Comparison of ENCODE assay signal across 10 mouse cellular contexts in the genomic region with DNA sequence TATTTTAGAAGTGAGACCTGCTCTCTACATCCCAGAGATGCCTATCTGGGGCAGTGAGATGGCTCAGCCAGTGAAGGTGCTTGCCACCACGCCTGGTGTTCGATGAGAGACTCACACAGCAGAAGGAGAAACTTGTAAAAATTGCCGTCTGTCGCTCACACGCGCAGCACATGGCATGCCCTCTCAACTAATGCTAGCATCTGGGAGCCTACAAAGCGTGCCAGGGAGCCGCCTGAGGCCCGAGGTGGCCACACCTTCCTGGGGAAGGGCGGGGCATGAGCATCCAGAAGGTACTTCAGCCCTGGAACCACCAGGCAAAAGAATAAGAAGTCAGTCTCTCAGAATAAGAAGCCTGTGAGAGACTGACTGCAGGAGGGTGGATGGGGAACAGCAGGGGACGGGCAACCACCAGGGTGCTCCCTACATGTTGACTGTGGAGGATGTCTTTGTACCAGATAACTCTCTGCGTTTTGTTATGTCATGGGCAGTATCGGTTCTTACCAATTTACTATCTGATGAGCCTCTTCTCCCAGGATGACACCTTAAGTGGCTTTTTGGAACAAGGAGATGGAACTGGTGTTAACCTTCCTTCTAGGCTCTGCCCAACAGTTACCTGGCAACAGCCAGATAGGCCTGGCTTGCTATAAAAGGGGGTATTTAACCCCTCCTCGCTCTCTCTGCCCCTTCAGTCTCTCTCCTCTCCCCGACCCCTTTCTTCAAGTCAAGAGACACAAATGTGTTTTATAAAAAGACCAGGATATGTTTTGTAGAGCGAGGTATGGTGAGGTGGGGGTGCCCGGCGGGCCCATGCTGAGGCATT. TPM values are rescaled to one million over a fixed set of nuclear protein-coding genes. Genes with fewer than 3 reads are reported as not detected.
DNase-seq lines count a peak whose midpoint lies in the region; ATAC-seq lines count a peak whose summit lies in the region.
"Had no signal": no experiment of that assay in that cellular context is flagged by ENCODE, and none has a peak within 500 bp of the region (broad histone marks: within the 10 kb centered on the region; RNA-seq: fewer than 3 reads in every experiment).

No protein-coding gene starts in this region.

- peak overlapping the region; percentile 25 for H3K27ac ChIP-seq in hindbrain, embryonic 12.5 days
- H3K27ac ChIP-seq: macrophage had no signal

- no peaks in the 10 kb centered on the region for H3K9me3 ChIP-seq in hindbrain, embryonic 12.5 days (replicated peaks)

- no peak overlapping the region for H3K4me3 ChIP-seq in hindbrain, embryonic 12.5 days

- WGBS in hindbrain, embryonic 12.5 days: 26% methylated on average over 18 of the region's 18 CpGs

- H3K4me1 ChIP-seq in hindbrain, embryonic 12.5 days: peaks cover 21% of the 10 kb centered on the region

- H3K9ac ChIP-seq in hindbrain, embryonic 12.5 days: peak overlapping the region; percentile 3; the same call in 1 of the 2 replicates

- no peaks in the 10 kb centered on the region for H3K36me3 ChIP-seq in hindbrain, embryonic 12.5 days

- peak; percentile 48; the same call in 1 of the 2 replicates for ATAC-seq in hindbrain, embryonic 12.5 days (ENCODE audit: low FRiP score)
- 0 out of 2 replicates have a peak, but pooled peaks have one; percentile 37 for ATAC-seq in megakaryocyte progenitor cell, adult 5-6 weeks (replicated peaks; ENCODE audit: poor library complexity)

- no peaks in the 10 kb centered on the region for H3K27me3 ChIP-seq in hindbrain, embryonic 12.5 days

- H3K4me2 ChIP-seq in hindbrain, embryonic 12.5 days (replicated peaks): peak overlapping the region; percentile 36

- DNase-seq in embryo, embryonic 10.5 days (ENCODE audit: low spot score): peak; percentile 35
- DNase-seq in embryo, embryonic 10 days (ENCODE audit: low spot score): no peak
- peak; percentile 55 for DNase-seq in c-Kit-negative CD71-positive TER-119-positive erythroid progenitor cells, embryonic 14.5 days (ENCODE audit: low read depth, low spot score)
- no peak for DNase-seq in right cerebral cortex, postnatal 4 days
- DNase-seq in right cerebral cortex, postnatal 25 days: no peak
- no peak for DNase-seq in yolk sac, embryonic 10.5 days (ENCODE audit: low spot score)

RNA-seq across cellular contexts. Expression of gene Rdm1, which starts 9.8 kb away (rescaled TPM):
- 29.4 and 35.4 TPM in 2 replicates for polyA plus RNA-seq in hindbrain, embryonic 12.5 days (2016; fragmentation: Nextera tagmentation; extraction: Ambion mirVana)
- total RNA-seq in megakaryocyte progenitor cell, adult 5-6 weeks (2015): 9.8 and 12.7 TPM in 2 replicates
- 13.2 and 13.7 TPM in 2 replicates for total RNA-seq in megakaryocyte progenitor cell, adult 5-6 weeks (2017)

RNA-seq across cellular contexts. Expression of gene Gm11634, which starts 18.1 kb away (rescaled TPM):
- not detected in 2 replicates for polyA plus RNA-seq in hindbrain, embryonic 12.5 days (2016; fragmentation: Nextera tagmentation; extraction: Ambion mirVana)
- not detected in 2 replicates for total RNA-seq in megakaryocyte progenitor cell, adult 5-6 weeks (2015)
- total RNA-seq in megakaryocyte progenitor cell, adult 5-6 weeks (2017): not detected in 2 replicates
- total RNA-seq: heart, adult 8-10 months had no signal
- polyA plus RNA-seq: macrophage had no signal

RNA-seq across cellular contexts. Expression of gene Tmem106a, which starts 35.1 kb away (rescaled TPM):
- polyA plus RNA-seq in hindbrain, embryonic 12.5 days (2016; fragmentation: Nextera tagmentation; extraction: Ambion mirVana): 3.9 and 4.9 TPM in 2 replicates
- 2.7 and 3.7 TPM in 2 replicates for total RNA-seq in megakaryocyte progenitor cell, adult 5-6 weeks (2015)
- total RNA-seq in megakaryocyte progenitor cell, adult 5-6 weeks (2017): 1.2 and 5.0 TPM in 2 replicates

RNA-seq across cellular contexts. Expression of gene Arl4d, which starts 48.2 kb away (rescaled TPM):
- polyA plus RNA-seq in hindbrain, embryonic 12.5 days (2016; fragmentation: Nextera tagmentation; extraction: Ambion mirVana): 11.6 and 12.1 TPM in 2 replicates
- 1.1 and 1.9 TPM in 2 replicates for total RNA-seq in megakaryocyte progenitor cell, adult 5-6 weeks (2015)
- 0.75 and 1.0 TPM in 2 replicates for total RNA-seq in megakaryocyte progenitor cell, adult 5-6 weeks (2017)

Comparison
In these comparisons a context has a peak if more than half of its experiments do, and no peak if none do; other contexts are left out.
1. DNase-seq: peak in embryo, embryonic 10.5 days (single experiment) and c-Kit-negative CD71-positive TER-119-positive erythroid progenitor cells, embryonic 14.5 days (single experiment); none in embryo, embryonic 10 days (single experiment), right cerebral cortex, postnatal 4 days (single experiment), right cerebral cortex, postnatal 25 days (single experiment) and yolk sac, embryonic 10.5 days (single experiment).